Mouse (Mus musculus): ENCODE data around the gene Atp2b4. TPM values are rescaled to one million over a fixed set of nuclear protein-coding genes. Genes with fewer than 3 reads are reported as not detected.
A peak's percentile ranks its signal among the peaks of the same experiment; 100 is the strongest.

Atp2b4 gene
- polyA plus RNA-seq, 1 experiment from 2014 or later: 12.2 TPM

GRCm38 (mm10) chr1:133766901-133767529 lies 33.8 kb downstream of the Atp2b4 start:
- Histone ChIP-seq H3K9me3 (replicated peaks) (no peaks in the 10 kb centered on the region), H3K9ac (no peak overlapping the region), H3K27me3 (no peaks in the 10 kb centered on the region), H3K4me2 (replicated peaks) (no peak overlapping the region), H3K4me3 (no peak overlapping the region), H3K27ac (0 out of 2 replicates have a peak overlapping the region, but pooled peaks have one; percentile 14), H3K36me3 (no peaks in the 10 kb centered on the region), H3K4me1 (peaks cover 41% of the 10 kb centered on the region)
- no peak for ATAC-seq (ENCODE audit: low FRiP score)
- 14% methylated on average over 11 of the region's 11 CpGs for WGBS

GRCm38 (mm10) chr1:133765376-133765775 lies 35.5 kb downstream of the Atp2b4 start:
- Histone ChIP-seq H3K27me3 (no peaks in the 10 kb centered on the region), H3K9me3 (replicated peaks) (no peaks in the 10 kb centered on the region), H3K4me2 (replicated peaks) (no peak overlapping the region), H3K36me3 (no peaks in the 10 kb centered on the region), H3K9ac (no peak overlapping the region), H3K4me3 (no peak overlapping the region), H3K4me1 (peaks cover 38% of the 10 kb centered on the region), H3K27ac (no peak overlapping the region)
- 60% methylated on average over 4 of the region's 4 CpGs for WGBS
- ATAC-seq (ENCODE audit: low FRiP score): no peak

- no peaks in the 10 kb centered on the region for H3K36me3 ChIP-seq
- H3K27me3 ChIP-seq: no peaks in the 10 kb centered on the region
- no peaks in the 10 kb centered on the region for H3K9me3 ChIP-seq (replicated peaks)
- ATAC-seq (ENCODE audit: low FRiP score): peak; percentile 50; the same call in 1 of the 2 replicates
- no peak overlapping the region for H3K4me2 ChIP-seq (replicated peaks)
- H3K4me1 ChIP-seq: peaks cover 38% of the 10 kb centered on the region
- no peak overlapping the region for H3K9ac ChIP-seq
- 0 out of 2 replicates have a peak overlapping the region, but pooled peaks have one; percentile 30 for H3K27ac ChIP-seq
- 30% methylated on average over 5 of the region's 5 CpGs for WGBS
- H3K4me3 ChIP-seq: no peak overlapping the region
Observed at GRCm38 (mm10) chr1:133762946-133763422, 37.9 kb downstream of the Atp2b4 start.

GRCm38 (mm10) chr1:133761278-133761677 lies 39.6 kb downstream of the Atp2b4 start:
- WGBS: 76% methylated on average over 5 of the region's 5 CpGs

GRCm38 (mm10) chr1:133754317-133754868 lies 46.4 kb downstream of the Atp2b4 start:
- no peaks in the 10 kb centered on the region for H3K27me3 ChIP-seq

More at GRCm38 (mm10) chr1:133761278-133761677, 39.6 kb downstream of the Atp2b4 start:
- Histone ChIP-seq H3K27ac (no peak overlapping the region), H3K27me3 (no peaks in the 10 kb centered on the region), H3K4me2 (replicated peaks) (no peak overlapping the region), H3K36me3 (no peaks in the 10 kb centered on the region), H3K9me3 (replicated peaks) (no peaks in the 10 kb centered on the region), H3K4me3 (no peak overlapping the region), H3K4me1 (peaks cover 23% of the 10 kb centered on the region), H3K9ac (no peak overlapping the region)
- ATAC-seq (ENCODE audit: low FRiP score): no peak

GRCm38 (mm10) chr1:133753325-133753724 lies 47.5 kb downstream of the Atp2b4 start:
- H3K27ac ChIP-seq: no peak overlapping the region

More at GRCm38 (mm10) chr1:133754317-133754868, 46.4 kb downstream of the Atp2b4 start:
- Histone ChIP-seq H3K4me1 (peaks cover 5% of the 10 kb centered on the region), H3K4me2 (replicated peaks) (no peak overlapping the region), H3K36me3 (no peaks in the 10 kb centered on the region), H3K4me3 (no peak overlapping the region), H3K9ac (no peak overlapping the region), H3K27ac (no peak overlapping the region), H3K9me3 (replicated peaks) (no peaks in the 10 kb centered on the region)
- 83% methylated on average over 4 of the region's 4 CpGs for WGBS
- ATAC-seq (ENCODE audit: low FRiP score): no peak

GRCm38 (mm10) chr1:133751621-133752020 lies 49.2 kb downstream of the Atp2b4 start:
- 86% methylated on average over 3 of the region's 3 CpGs for WGBS
- ATAC-seq (ENCODE audit: low FRiP score): no peak

More at GRCm38 (mm10) chr1:133753325-133753724, 47.5 kb downstream of the Atp2b4 start:
- H3K4me3 ChIP-seq: no peak overlapping the region
- H3K4me1 ChIP-seq: peaks cover 8% of the 10 kb centered on the region
- H3K4me2 ChIP-seq (replicated peaks): no peak overlapping the region
- no peak overlapping the region for H3K9ac ChIP-seq
- H3K27me3 ChIP-seq: no peaks in the 10 kb centered on the region
- H3K9me3 ChIP-seq (replicated peaks): no peaks in the 10 kb centered on the region
- 91% methylated on average over 8 of the region's 8 CpGs for WGBS
- H3K36me3 ChIP-seq: no peaks in the 10 kb centered on the region
- no peak for ATAC-seq (ENCODE audit: low FRiP score)

GRCm38 (mm10) chr1:133749954-133750353 lies 50.9 kb downstream of the Atp2b4 start:
- Histone ChIP-seq H3K9me3 (replicated peaks) (no peaks in the 10 kb centered on the region), H3K36me3 (no peaks in the 10 kb centered on the region), H3K27me3 (no peaks in the 10 kb centered on the region), H3K4me3 (no peak overlapping the region), H3K27ac (no peak overlapping the region), H3K4me1 (peaks cover 13% of the 10 kb centered on the region), H3K9ac (no peak overlapping the region), H3K4me2 (replicated peaks) (no peak overlapping the region)
- ATAC-seq (ENCODE audit: low FRiP score): no peak
- 80% methylated on average over 4 of the region's 4 CpGs for WGBS

More at GRCm38 (mm10) chr1:133751621-133752020, 49.2 kb downstream of the Atp2b4 start:
- Histone ChIP-seq H3K36me3 (no peaks in the 10 kb centered on the region), H3K4me3 (no peak overlapping the region), H3K27me3 (no peaks in the 10 kb centered on the region), H3K4me2 (replicated peaks) (no peak overlapping the region), H3K4me1 (peaks cover 8% of the 10 kb centered on the region), H3K9me3 (replicated peaks) (no peaks in the 10 kb centered on the region), H3K27ac (no peak overlapping the region), H3K9ac (no peak overlapping the region)

- H3K4me1 ChIP-seq: peaks cover 32% of the 10 kb centered on the region
- peaks cover 4% of the 10 kb centered on the region; the same call in 1 of the 2 replicates for H3K27me3 ChIP-seq
- no peak overlapping the region for H3K4me2 ChIP-seq (replicated peaks)
- 57% methylated on average over 9 of the region's 9 CpGs for WGBS
- no peaks in the 10 kb centered on the region for H3K36me3 ChIP-seq
- H3K4me3 ChIP-seq: no peak overlapping the region
- H3K9ac ChIP-seq: no peak overlapping the region
- H3K9me3 ChIP-seq (replicated peaks): no peaks in the 10 kb centered on the region
- H3K27ac ChIP-seq: 0 out of 2 replicates have a peak overlapping the region, but pooled peaks have one; percentile 14
- ATAC-seq (ENCODE audit: low FRiP score): no peak
Observed at GRCm38 (mm10) chr1:133745078-133745495, 55.8 kb downstream of the Atp2b4 start.

- ATAC-seq (ENCODE audit: low FRiP score): no peak
- Histone ChIP-seq H3K4me1 (peaks cover 29% of the 10 kb centered on the region), H3K4me2 (replicated peaks) (no peak overlapping the region), H3K27me3 (peaks cover 4% of the 10 kb centered on the region; the same call in 1 of the 2 replicates), H3K36me3 (no peaks in the 10 kb centered on the region), H3K9me3 (replicated peaks) (no peaks in the 10 kb centered on the region), H3K9ac (no peak overlapping the region), H3K4me3 (no peak overlapping the region), H3K27ac (0 out of 2 replicates have a peak overlapping the region, but pooled peaks have one; percentile 14)
- 55% methylated on average over 4 of the region's 4 CpGs for WGBS
Observed at GRCm38 (mm10) chr1:133744609-133745008, 56.2 kb downstream of the Atp2b4 start.

GRCm38 (mm10) chr1:133742517-133742916 lies 58.3 kb downstream of the Atp2b4 start:
- ATAC-seq (ENCODE audit: low FRiP score): 0 out of 2 replicates have a peak, but pooled peaks have one; percentile 19
- Histone ChIP-seq H3K9me3 (replicated peaks) (no peaks in the 10 kb centered on the region), H3K4me2 (replicated peaks) (no peak overlapping the region), H3K36me3 (no peaks in the 10 kb centered on the region; the same call in 1 of the 2 replicates), H3K27ac (no peak overlapping the region), H3K27me3 (peaks cover 4% of the 10 kb centered on the region; the same call in 1 of the 2 replicates), H3K9ac (peak overlapping the region; percentile 14; the same call in 1 of the 2 replicates), H3K4me3 (no peak overlapping the region), H3K4me1 (peaks cover 24% of the 10 kb centered on the region)
- WGBS: 32% methylated on average over 8 of the region's 8 CpGs

GRCm38 (mm10) chr1:133741881-133742434 lies 58.9 kb downstream of the Atp2b4 start:
- H3K27me3 ChIP-seq: peaks cover 4% of the 10 kb centered on the region; the same call in 1 of the 2 replicates
- H3K27ac ChIP-seq: no peak overlapping the region
- peak overlapping the region; percentile 14; the same call in 1 of the 2 replicates for H3K9ac ChIP-seq
- H3K4me2 ChIP-seq (replicated peaks): no peak overlapping the region
- H3K9me3 ChIP-seq (replicated peaks): no peaks in the 10 kb centered on the region
- 49% methylated on average over 11 of the region's 11 CpGs for WGBS
- H3K4me3 ChIP-seq: no peak overlapping the region
- no peaks in the 10 kb centered on the region; the same call in 1 of the 2 replicates for H3K36me3 ChIP-seq
- ATAC-seq (ENCODE audit: low FRiP score): 0 out of 2 replicates have a peak, but pooled peaks have one; percentile 22
- H3K4me1 ChIP-seq: peaks cover 24% of the 10 kb centered on the region

Measured in hindbrain, embryonic 12.5 days (tissue).